Mouse (Mus musculus): Measurements from ENCODE around the gene Imp4.
"Not testable (repeated sequence)": the region's sequence is repeated elsewhere in the genome, so short reads cannot be mapped to it uniquely, and the experiment has no call there.

Gene Imp4

DNA sequence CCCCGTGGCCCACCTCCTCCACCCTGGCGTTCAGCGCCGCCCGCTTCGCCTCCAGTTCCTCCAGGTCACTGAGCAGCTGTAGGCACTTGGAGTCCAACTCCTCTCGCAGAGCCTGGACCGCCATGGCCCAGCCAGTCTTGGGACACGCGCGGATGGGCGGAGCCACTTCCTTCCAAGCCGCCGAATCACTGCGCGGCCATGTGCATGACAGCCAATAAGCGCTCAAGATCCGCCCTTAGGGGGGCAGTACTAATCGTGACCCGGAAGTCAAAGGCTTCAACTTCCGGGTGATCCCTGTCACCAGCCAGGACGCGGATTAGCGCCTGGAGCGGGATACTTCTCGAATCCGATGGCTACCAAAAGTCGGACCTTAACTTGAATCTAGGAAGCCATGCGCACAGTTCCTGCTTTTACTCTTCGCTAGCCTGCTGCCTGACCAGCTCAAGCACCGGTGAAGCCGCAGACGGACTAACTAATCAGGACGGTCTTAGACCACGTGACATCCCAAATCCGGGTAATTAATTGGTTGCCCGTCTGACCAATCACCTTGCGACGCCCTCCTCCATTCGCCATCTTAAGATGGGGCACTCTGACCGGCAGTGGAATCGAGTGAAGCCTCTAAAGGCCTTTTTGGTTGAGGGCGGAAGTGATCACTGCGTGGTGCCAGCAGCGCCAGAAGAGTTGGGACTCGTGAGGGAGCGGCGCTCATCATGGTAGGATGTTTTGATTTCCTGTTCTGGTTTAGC is at the start of gene Imp4, which contains the start of gene Ccdc115:
Gene Imp4 (plus strand): TSS at position 637 of the 746 bp plus-strand sequence.
Gene Ccdc115 (minus strand): TSS at position 458 of the 746 bp plus-strand sequence.
- peak; percentile 99 for DNase-seq (ENCODE audit: low read depth, low spot score)

DNA sequence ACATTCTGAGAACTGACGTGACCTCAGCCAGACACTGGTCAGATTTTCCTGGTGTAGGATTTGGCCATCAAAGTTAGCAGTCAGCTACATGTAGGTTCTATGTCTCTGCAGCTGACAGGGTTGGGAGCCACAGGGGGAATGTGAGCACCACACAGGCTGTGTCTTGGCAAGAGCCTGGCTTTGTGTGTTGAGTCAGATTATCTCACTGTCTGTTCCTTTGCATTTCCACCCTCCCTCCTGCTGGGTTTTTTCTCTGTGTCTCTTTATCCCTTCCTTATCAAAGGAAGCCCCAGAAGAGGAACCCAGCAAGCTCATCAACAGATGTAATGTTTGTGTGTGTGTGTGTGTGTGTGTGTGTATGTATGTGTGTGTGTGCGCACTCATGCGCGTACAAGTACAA is 43.3 kb upstream of the Imp4 start:
- DNase-seq (ENCODE audit: low read depth, low spot score): no peak

- no peak for DNase-seq (ENCODE audit: low read depth, low spot score)
Observed at GRCm38 (mm10) chr1:34399182-34399953, 40.3 kb upstream of the Imp4 start.

GRCm38 (mm10) chr1:34428466-34428865 is 11.2 kb upstream of the Imp4 start:
- DNase-seq (ENCODE audit: low read depth, low spot score): no peak

- DNase-seq (ENCODE audit: low read depth, low spot score): no peak
Observed at GRCm38 (mm10) chr1:34429281-34429680, 10.4 kb upstream of the Imp4 start.

DNA sequence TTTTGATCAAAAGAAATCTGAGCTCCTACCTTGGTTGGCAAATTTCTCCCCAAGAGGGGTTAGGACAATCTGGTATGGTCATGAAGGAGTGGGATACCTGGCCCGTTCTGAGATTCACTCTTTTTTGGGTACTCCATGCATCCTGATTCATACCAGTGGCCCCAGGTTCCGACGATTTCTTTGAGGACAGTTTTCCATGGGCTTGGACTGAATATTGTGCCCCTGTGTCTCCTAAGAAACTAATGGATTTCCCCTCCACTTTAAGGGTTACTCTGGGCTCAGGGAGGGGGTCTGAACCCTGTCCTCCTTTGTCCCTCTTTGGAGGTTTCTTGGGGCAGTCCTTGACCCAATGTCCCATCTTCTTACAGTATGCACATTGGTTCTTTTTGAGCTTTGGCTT is 8.7 kb upstream of the Imp4 start:
- DNase-seq (ENCODE audit: low read depth, low spot score): no peak

GRCm38 (mm10) chr1:34431431-34431830 is 8.2 kb upstream of the Imp4 start:
- no peak for DNase-seq (ENCODE audit: low read depth, low spot score)

DNA sequence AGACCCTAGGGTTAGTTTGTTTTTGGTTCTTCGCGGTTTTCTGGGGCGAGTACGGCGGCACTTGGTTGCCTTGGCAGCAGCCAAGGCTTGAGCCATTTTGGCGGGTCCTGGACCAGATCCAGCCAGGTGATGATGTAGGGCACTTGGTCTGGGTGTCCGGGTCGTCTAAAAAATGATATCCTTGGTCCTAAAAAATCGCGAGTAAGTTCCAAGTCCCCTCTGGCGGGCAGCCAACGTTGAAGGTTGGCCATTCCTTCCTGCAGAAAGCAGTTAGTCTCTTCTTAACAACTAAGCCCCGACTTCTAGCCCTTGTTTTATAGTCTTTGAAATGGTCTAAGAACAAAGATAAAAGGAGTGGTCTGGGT is 7.3 kb upstream of the Imp4 start:
- no peak for DNase-seq (ENCODE audit: low read depth, low spot score)

DNA sequence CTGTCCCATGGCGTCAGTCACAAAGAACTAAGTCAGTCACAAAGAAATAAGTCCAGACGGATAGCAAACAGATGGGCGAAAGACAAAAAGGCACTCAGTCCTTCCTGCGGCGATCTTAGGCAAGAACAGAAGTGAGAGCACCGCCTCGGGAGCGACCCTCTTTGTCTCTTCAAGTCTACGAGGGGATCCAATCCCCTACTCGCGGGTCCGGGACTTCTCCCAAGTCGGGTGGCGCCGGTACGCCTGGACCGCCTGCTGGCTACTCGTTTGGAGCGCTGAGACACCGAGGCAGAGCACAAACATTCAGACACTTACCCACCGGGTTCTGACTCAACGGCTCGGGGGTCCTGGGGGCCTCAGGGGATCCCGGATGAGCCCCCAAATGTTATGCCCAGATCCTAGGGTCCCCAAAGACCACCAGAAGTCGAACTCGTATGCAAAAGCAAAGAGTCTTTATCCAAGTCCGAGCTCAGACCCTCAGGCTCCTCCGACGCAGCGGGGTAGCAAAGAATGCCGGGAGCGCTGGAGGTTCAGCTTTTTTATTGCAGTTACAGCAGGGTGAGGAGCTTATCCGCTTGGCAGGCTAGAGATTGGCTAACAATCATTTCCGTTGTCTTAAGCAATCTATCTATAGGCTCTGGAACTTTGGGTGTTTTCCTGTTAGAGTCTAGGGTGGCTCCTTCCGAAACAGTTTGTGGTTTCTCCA is 6.7 kb upstream of the Imp4 start:
- DNase-seq (ENCODE audit: low read depth, low spot score): peak; percentile 64

DNA sequence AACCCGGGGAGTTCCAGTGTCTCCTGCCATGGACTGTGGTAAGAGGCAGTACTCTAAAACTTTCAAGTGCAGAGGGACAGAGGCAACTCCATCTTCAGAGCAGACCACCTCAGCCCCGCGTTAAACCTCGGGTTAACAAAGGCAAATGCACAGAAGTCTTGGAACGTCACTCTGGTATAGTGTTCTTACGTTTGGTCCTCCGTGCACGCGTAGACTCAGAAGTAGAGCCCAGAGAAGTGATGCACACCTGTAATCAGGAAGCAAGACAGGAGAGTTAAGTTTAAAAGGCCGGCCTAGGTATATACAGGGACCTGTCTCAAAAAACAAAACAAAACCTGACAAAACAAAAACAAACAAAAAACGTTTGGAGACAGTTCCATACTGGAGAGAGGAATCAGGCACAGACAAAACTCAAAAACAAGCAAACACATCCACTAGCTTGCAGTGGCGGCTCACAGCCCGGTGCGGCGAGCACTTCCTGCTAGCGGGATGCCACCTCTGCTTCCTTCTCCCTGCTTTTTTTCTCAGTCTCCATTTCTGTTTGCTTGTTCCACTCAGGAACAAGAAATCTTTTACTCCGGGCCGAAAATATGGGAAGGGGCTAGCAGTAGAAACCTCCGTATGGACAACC is 5.6 kb upstream of the Imp4 start:
- DNase-seq (ENCODE audit: low read depth, low spot score): peak; percentile 44

- DNase-seq (ENCODE audit: low read depth, low spot score): peak; percentile 90
Observed at GRCm38 (mm10) chr1:34434660-34435160, 4.9 kb upstream of the Imp4 start.

DNA sequence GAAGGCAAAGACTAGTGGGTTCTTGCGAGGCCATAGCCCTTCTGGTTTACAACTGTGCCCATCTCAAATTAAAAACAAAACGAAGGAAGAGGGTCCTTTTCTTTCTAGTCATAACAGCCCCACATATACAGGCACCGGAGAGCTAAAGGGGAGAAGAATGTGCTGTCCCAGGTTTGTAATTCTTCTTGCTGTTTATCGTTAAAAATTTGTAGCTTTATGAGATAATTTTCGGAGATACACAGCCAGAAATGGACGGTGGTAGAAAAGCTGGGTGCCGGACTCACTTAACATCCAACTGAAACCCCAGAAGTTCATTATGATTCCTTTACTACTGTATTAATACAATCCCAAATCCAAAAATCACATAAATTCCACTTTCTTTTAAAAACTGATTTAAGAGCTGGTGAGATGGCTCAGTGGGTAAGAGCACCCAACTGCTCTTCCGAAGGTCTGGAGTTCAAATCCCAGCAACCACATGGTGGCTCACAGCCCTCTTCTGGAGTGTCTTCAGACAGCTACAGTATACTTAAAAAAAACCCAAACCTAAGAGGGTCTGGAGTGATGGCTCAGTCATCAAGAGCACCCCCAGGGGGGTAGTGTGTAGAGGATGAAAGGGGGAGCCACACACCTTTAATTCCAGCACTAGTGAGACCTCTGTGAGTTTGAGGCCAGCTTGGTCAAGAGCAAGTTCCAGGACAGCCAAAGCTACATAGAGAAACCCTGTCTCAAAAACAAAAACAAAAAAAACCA is 4.1 kb upstream of the Imp4 start:
- no peak for DNase-seq (ENCODE audit: low read depth, low spot score)

DNA sequence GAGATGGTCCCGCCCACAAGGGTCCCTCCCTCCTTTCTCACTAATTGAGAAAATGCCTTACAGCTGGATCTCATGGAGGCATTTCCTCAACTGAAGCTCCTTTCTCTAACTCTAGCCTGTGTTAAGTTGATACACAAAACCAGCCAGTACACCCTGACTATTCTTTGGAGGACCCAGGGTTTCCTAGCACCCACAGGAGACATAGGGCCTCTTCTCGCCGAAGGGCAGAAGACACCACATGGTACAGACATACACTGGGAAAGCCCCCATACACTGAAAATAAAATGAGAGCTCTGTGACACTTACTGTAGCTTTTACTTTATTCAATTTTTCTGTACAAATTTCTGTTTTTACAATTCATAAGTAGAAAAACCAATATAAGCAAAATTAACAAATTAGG is 3.3 kb upstream of the Imp4 start:
- no peak for DNase-seq (ENCODE audit: low read depth, low spot score)

- not testable (repeated sequence) for DNase-seq (ENCODE audit: low read depth, low spot score)
Observed at GRCm38 (mm10) chr1:34437366-34437765, 2.3 kb upstream of the Imp4 start.

DNA sequence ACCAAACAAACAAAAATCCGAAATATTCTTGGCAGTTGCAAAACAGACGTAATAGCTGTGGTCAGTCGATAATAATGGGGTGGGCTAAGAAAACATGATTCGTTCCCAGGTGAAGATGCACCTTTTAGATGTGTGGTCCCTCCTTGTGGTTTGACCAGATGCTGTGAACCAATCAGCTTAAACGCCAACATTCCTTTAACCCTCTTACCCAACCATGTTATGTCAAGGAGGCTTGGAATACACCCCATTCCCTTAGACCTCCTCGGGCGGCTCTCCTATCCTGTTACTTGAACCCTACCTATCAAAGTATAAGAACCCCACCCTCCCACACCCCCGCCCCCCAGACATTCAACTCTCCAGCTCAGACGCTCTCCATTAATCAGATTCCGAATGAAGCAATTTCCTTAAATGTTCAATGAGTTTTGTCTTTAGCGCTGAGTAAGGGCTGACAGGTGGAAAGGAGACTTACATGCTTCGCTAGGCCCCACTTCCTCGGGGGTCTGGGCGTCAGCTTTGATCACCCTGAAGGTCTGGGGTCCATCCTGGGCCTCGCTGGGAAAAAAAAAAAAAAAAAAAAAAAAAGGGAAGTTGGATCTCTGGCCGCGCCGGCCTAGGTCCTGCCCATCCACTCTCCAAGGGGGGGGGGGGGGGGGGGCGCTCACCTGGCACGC is 1.1 kb upstream of the Imp4 start:
- DNase-seq (ENCODE audit: low read depth, low spot score): no peak

- no peak for DNase-seq (ENCODE audit: low read depth, low spot score)
Observed at GRCm38 (mm10) chr1:34439961-34440630, 445 bp downstream of the Imp4 start.

- DNase-seq (ENCODE audit: low read depth, low spot score): no peak
Observed at GRCm38 (mm10) chr1:34443124-34443523, 3.5 kb downstream of the Imp4 start.

DNA sequence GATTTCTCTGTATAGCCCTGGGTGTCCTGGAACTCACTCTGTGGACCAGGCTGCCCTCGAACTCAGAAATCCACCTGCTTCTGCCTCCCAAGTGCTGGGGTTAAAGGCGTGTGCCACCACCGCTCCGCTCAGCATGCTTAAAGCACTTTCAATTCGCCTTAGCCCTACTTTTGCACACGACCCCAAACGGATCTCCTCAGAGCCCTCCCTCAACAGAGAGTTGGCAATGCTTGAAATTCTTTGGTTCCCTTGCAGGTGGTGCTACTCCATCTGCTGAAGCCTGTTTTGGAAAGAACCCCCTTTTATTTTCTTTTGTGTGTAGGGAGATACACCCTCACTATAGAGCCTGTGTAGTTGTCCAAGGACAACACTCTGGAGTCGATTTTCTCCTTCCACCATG is 18.8 kb downstream of the Imp4 start:
- no peak for DNase-seq (ENCODE audit: low read depth, low spot score)

DNA sequence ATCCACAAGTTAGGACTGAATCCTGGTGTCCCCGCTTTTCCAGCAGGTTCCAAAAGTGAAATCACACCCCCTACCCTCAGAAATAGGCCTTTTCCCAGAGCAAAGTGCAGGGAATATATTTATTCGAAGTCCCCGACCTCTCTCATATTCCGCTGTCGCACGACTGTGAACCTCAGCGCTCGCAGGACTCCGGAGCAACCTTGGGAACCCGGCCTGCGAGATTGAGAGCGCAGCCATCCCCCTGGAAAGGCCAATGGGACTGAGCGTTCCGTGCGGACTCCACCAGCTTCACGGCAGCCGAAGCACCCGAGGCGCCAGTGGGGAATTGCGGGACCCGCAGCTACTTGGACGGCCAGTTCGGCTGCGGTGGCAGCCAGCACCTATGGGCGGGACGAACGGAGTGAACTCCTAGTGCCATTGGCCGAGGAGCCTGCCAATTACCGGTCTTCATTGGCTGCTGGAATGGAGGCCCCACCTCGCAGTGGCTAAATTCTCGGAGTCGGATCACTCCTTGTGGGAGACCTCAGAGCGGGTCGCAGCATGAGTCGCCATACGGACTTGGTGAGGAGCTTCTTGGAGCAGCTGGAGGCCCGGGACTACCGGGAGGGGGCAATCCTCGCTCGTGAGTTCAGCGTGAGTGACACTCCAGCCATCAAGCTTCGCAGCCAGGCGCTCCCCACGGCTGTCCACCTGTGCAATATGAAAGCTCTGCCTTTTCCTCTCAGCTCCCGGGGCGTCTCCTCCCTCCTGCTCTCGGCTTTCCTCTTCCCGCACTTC is 19.8 kb downstream of the Imp4 start, which contains the start of gene Ptpn18:
Gene Ptpn18 (plus strand): TSS at position 479 of the 777 bp plus-strand sequence.
- peak; percentile 90 for DNase-seq (ENCODE audit: low read depth, low spot score)

All from mesoderm, embryonic 11.5 days (tissue).